Mouse (Mus musculus) brain, embryonic 18.5 days (tissue): ENCODE data around the gene Rapgef1.

ENCODE experiments used
- DNase-seq: peaks from one replicate; pipeline ENCODE4 v3.0.0-alpha.2; 2012; ENCODE audit warnings: low read depth, low spot score

Rapgef1 gene

DNA sequence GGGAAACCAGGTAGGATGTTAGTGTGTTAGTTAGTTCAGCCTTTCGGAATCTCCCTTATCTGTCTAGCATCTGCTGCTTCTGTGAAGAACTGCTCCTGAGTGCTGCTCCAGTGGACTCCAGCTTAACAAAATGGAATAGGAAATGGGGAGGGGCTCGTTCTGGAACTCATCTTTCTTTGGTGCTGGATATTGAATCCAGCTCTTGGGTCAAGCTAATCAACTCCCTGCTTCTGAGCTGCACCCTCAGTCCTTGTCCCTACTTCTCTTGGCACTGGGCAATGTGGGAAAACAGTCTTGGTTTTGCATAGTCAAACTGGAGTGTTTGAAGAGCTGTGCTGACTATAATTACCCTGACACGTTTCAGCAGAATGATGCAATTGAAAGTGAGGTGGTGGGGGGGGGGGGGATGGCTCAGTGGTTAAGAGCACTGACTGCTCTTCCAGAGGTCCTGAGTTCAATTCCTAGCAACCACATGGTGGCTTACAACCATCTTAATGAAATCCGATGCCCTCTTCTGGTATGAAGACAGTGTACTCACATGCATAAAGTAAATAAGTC lies 25.6 kb downstream of the Rapgef1 start:
- no peak for DNase-seq

DNA sequence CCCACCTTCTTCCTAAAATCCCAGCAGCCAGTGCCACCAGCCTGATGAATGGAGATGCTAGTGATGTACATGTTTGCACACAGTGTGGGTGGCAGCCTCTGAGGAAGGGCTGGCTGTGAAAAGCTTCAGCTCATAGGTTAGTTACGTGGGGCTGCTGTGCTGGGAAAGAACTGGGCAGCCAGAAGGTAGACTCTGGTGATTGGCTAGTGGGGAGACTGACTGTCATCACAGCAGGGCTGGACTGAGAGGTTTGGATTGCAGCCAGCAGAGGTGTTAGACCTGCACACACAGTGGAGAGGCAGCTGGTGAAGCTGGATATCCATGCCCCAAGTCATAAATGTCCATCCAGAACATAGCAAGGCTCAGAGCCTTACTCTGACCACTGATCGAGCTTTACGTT lies 27.1 kb downstream of the Rapgef1 start:
- DNase-seq = no peak

DNA sequence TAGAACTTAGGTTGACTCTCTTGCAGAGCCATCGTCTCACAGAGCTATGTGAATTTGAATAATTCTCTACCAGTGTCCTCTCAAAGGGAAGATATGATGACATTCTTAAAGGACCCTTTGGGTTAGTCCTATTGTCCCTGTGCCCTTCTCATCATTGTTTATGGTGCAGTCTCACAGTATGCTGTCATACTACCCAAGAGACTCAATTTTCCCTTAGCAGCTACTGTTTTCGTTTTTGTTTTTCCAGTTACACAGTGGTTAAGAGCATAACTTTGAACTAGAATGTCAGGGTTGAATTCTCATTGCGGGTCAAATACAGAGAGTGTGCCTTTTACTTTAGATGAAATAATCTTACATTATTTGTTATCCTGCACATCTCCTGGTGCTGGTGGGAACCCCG lies 27.6 kb downstream of the Rapgef1 start:
- DNase-seq = no peak

DNA sequence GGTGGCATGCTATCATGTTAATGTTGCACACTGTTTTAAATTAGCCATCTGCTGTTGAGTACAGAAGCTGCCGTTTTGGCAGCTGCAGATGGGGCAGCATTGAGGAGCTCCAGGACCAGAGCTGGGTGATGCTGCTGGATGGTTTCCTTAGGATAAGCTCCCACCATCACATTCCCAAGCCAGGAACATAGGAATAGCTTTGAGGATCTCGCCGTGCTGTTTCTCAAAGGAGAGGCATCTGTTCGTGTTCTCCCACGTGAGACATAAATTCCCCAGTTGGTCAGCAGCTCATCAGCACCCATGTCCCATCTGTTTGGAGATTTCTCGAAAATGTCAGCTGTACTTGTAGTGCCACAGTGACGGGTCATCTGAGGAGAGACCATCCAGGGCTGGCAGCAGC lies 28.3 kb downstream of the Rapgef1 start:
- no peak for DNase-seq

DNA sequence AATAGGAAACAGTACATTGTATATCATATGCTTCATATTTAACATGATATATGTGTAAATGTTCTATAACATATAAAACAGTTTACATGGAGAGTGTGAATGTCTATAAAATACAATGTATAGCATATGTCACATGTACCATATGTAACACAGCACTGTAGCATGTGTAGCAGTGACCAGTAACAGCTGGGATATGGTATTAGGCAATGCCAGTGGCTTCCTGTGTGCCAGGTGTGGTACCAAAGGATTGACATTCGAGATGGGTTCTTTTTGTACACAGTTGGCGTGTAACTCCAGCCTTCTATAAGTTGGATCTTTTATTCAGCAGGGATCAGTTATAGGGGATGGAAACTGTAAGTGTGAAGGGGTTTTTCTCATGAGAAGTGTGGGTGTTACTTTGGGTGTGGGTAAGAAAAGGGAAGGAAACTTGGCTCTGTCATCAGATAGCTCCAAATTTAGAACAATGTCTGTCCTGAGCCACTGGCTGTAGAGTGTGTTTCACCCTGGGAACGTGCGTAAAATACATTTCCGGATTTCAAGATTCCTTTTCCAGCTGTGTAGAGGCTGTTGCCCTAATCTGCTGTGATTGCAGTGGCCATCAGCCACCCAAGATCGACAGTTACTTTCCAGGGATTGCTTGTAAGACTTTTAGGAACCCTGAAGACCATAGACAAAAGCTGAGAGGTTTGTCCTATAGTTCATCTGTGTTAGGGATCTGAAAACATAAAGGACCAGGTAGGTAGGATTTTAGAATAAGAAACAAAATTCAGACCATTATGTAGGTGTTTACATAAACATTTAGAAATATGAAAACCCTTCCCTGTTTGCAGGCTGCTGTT lies 29.7 kb downstream of the Rapgef1 start:
- no peak for DNase-seq

DNA sequence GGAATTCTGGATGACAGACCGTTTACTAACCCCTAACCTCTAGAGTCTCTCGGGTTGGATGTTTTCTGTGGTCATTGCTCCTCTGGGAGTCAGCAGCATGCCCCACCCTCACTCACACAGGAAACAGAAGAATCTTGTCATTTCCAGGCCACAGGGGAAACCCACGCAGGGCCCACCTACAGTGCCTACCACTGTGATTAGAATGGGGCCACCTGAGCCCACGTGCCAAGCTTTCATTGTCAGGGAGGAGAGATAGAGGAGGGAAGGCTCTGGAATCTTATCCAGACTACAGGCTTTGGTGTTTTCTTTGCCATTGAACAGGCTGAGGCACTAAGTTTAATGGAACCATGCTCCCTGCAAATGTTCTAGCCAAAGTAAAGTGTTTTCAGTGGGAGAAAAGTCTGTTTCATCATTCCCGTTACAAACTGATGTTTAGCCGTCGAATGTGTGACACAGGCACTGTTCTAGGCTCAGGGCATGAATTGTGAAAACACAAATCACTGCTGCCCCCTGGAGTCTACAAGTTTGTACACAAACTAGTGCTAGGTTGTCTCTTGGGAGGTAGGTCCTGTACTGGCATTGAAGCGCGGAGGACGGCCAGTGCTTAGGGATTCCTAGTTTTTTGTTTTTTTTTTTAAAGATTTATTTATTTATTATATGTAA lies 30.4 kb downstream of the Rapgef1 start:
- no peak for DNase-seq

DNA sequence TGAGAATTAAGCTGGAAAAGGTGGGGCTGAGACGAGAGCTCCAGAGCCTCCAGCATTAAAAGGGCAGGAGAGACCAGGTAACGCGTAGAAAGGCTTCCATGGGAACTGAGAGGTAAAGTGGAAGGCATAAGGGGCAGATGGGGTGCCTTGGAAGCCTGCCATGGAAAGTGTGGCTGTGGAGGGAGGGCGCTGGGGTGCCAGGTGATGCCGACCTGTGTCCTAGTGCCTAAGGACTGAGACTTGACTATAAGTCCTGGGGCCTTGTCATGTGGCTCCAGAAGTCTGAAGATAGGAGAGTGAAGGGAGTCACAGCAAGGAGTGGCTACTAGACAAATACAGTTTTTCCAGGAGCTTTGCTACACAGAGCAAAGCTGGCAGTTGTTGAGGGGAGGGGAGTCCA lies 32.4 kb downstream of the Rapgef1 start:
- DNase-seq = no peak

DNA sequence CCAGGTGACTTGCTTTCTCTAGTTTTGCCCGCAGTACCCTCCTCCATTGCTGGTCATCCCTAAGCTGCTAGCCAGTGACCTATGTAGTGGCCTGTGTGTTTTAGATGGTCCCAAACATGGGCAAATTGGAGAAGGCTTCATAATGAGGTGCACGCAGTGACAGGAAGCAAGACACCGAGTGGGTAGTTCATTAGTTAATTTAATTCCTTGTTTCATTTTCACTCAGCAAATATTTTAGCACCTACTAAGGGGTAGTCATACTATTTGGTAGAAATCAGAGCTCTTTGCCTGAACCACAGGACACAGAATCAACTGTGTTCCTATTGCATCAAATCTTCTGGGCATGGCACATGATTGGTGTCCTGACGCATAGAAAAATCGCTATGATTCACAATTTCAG lies 35.9 kb downstream of the Rapgef1 start:
- no peak for DNase-seq

DNA sequence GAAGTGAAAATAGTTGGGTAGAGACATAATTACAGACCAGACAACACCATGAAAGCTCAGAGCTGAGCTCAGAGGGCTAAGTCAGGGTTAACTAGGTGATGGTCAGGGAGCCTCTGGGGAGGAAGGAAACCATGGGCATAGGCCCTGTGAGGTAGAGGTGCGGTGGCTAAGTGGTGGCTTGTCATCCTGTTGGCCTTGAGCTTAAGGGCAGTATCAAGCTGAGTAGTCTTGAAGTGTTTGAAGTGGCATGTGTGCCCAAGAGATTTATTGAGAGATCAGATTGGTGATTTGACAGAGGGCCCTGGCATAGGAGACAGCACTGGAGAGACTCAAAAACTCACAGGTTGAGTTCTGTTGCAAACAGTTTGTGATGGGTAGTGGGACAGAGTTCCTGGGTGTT lies 36.6 kb downstream of the Rapgef1 start:
- DNase-seq = no peak

DNA sequence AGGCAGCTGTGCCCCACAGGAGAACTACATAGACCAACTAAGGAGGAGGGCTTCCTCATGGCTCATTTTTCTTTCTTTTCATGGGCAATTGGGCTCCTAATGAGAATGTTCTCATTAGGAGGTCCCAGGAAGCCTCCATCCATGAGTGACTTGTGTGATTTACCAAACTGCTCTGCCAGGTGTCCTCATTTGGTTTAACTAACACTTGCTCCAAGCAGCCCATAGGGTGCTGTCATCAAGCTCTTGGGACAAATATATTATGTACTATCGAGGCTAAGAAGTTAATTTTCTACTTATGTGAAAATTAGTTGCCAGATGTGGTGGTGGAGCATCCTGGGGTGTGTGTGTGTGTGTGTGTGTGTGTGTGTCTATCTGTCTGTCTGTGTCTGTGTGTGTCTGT lies 37.6 kb downstream of the Rapgef1 start:
- DNase-seq = no peak

DNA sequence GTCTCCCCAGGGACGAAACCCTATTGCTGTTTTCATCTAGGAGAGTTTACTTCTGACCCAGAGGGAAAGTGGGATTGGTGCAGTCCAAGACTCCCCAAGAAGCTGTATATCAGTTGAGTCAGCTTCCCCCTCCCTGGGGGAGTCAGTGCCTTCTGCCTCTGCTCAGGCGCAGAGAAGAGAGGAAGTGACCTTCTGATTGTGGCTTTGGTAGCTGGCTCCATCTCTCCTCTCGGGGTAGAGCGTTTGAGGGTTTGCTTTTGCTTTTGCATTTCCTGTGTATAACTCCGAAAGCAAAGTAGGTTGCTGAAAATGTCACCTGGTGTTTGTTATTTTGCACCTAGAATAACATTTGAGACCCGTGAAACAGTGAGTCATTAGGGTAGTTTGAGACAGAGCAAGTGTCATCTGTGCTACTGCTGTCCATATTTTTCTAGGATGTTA lies 42.3 kb downstream of the Rapgef1 start:
- DNase-seq = no peak

DNA sequence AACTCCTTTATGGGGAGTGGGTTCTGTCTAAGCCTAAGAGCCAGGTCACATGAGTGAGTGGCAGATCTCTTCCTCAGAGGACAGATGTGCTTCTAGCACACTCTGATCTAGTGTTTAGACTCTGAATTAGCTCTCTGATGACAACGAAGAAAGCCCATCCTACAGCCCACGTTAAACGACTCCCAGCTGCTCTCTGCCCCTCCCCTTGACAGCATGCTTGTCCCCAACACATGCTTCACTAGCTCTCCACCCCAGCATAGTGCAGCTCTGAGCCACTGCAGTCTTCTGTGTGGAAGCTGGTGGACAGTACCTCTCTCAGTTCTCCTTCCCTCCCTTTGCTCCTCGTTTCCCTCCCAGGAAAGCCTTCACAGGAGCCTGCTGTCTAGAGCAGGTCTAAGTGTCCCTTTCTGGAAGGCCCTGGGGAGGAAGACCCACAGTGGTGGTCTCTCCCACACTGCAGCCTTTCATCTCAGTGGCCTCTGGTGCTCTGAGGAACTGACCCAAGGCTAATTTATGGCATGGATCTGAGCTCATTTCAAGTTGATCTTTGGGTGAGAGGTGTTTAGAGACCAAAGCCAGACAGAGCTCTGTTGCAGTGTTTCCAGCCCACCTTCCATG lies 43.8 kb downstream of the Rapgef1 start:
- no peak for DNase-seq

DNA sequence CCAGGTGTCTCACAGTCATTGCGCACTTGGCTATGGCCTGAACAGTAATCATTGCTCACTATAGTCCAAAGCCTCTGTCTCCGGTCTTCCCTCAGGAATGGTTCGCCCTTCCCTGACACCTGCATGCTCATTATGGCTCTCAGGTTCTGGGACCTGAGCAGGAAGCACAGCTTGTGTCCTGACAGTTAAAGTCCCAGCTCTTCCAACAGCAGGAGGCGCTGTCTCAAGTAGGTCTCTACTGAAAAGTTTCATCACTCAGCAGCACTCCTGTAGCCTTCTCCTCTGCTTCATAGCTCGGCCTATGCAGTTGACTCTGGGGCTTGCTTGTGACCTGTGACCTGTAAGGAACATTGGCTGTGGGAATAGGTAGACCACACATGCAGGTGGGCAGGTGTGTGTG lies 45.9 kb downstream of the Rapgef1 start:
- no peak for DNase-seq

DNA sequence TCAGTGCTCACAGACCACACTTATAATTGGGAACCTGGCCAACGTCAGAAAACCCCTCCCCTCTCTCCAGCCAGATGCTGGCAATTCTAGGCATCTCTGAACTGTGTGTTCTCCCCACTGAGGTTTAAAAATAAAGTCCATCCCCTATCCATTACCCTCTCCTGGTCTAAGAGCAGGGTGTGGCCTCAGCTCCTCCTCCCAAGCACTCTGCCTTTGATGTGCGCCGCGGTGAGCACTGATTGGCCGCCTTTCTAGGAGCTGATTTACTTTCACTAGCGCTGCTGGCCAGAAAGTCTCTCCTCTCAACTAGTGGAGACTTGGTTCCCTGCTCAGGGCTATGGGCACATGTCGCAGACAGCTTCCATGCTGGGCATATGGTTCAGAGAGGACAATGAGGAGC lies 47.1 kb downstream of the Rapgef1 start:
- no peak for DNase-seq

DNA sequence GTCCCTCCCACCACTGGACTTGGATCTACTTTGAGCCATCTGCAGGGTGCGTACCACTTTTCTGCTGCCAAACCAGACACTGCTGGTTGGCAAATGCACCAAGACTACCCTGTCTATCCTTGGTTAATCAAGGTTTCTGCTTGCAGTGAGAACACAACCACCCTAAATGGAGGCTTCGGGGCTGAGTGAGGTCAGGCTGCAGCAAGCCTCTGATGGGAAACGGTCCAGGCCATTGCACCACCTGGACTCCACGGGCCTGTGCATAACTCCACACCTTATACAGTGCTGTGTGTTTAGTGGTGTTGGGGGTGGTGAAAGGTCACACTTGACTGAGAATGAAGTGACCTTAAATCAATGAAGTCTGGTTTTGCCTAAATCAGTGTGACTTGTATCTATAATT lies 47.6 kb downstream of the Rapgef1 start:
- DNase-seq = no peak

DNA sequence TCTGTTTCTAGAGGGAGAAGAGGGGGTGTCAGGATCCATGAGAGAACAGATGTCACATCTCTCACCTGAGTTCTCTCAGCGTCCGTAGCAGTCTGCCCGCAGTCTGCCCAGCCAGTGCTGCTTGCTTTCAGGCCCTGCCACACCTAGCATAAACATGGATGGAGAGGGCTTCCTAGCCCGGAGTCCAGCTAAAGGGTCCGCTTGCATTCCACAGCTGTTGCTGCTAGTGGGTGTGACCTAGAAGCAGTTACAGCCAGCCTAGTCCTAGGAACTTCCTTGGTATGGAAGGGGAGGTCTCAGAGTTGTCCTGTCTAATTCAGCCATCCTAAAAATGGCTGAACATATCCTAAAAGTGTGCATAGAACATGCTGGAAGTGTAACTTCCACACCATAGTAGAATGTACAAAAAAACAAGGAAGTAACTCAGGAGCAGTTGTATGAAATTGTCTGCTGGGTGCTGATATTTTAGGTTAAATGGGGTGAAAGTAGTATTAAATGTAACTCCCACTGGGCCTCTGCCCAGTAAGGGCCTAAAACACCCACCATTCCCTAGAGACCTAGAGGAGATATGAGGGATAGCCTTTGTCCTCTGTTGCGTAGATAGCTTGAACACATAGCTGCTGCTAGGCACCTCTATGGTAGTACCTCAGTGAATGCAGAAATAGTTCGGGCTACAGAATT lies 48.6 kb downstream of the Rapgef1 start:
- DNase-seq = no peak

DNA sequence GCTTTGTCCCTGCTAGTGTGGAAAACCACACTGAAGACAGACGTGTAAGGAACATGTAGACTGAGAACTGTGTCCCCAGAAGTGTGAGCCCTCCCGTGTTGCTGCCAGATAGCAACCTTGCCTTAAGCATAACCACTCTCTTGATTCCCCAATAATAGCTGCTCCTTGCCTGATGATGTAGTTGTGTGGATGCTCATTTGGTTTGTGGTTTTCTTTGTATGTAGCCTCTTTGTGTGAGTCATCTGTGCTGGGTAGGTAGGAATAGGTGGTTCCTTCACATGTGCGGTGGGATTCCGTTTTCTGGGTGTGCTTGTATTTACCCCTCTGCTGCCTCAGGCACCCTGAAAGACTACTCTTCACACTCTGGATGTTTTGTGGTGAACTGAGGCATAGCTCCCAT lies 49.4 kb downstream of the Rapgef1 start:
- no peak for DNase-seq

DNA sequence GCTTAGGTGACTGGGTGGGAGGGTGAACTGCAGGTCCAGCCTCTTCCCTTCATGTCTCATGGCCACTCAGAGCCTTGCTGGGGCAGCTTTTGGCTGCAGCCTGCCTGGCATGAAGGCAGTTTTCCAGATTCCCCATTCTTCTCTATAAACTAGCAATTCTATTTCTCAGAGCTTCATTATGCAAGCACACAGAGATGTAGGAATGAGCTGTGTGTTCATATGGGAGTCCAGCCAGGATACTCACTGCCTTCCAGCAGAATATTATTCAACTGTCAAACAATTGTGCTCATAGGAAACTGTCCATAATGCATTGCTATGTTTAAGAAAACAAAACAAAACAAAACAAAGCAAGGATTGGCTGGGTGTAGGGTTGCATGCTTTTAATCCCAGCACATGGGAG lies 50.2 kb downstream of the Rapgef1 start:
- no peak for DNase-seq

DNA sequence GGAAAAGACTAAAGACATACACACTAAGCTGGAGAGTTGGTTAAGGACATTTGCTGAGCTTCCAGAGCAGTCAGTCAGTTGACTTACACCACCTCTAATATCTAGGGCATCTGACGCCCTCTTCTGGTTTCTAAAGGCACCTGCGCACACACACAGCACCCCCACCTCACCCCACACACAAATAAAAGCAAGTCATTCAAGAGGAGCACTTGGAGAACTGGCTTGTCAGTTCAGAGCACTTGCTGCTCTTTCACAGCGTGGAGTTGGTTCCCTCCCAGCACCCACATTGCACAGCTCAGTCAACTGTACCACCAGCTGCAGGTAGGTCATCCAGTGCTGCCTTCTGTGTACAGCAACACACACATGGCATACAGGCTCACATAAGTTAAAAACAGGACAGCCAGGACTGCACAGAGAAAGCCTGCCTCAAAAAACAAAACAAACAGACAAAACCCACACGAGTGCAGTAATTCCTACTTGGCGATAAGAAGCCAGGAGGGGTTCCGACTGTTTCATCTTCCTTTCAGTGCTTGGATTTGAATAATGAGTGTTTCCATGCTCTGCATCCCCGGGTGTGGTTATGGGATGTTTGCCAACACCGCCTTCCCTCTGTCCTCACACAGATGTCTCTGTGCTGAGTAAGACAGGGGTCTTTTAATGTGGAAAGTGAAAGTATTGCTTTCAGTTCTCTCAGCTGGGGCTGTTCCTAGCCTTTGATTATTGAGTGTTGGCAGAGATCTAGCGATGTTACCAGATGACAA lies 50.9 kb downstream of the Rapgef1 start:
- DNase-seq = no peak

DNA sequence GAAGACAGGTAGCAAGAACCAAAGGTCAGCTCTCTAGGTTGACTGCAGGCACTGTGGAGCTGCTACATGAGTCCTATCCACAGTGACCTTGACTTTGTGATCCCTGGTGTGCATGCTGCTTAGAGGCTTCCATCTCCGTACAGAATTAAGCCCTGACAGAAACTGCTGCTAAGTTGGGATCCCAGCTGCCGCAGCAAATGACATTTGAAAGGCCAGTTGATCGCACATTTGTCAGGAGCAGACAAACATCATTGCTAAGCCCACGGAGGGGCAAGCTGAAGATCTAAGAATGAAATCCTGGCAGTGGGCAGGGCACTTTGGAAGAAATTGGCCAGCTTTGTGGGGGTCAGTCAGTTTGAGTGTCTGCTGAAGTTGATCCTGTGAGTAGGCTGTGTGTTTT lies 51.9 kb downstream of the Rapgef1 start:
- no peak for DNase-seq

DNA sequence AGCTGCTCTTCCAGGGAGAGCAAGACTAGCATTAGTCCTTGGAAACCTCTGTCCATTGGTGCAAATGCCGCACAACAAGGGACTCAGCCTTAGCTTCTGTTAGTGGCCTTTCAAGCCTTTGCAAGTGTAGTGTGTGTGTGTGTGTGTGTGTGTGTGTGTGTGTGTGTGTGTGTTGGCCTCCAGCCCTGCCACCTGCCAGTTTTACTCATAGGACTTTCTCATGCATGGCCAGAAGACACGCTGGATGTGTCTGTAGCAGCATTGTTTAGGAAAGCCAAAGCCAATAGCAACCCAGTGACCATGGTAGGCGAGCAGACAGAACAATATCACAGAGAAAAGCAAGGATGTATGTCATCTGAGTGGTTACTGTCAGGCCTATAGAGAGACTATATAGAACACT lies 52.3 kb downstream of the Rapgef1 start:
- DNase-seq = no peak
